Comparison of ENCODE assay signal across 9 mouse cellular contexts in the genomic region with DNA sequence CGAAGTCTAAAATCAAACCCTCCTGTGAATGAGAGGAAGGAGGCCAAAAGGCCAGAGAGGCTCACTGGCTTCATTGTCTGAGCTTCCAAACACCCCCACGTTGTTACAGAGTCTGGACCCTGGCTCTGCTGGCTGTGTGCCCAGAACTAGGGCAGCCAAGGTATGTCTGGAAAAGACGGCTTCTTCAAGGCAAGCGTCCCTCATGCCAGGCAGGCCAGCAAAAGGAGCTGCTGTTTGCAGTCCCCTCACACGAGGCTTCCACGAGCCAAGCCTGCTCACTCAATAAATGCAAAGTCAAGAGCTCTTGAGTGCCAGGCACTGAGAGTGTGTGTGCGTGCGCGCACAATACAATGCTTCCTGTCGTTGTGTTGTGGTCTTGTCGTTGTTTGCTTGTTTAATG.
DNase-seq lines count a peak whose midpoint lies in the region; ATAC-seq lines count a peak whose summit lies in the region.
"Had no signal": no experiment of that assay in that cellular context is flagged by ENCODE, and none has a peak within 500 bp of the region (broad histone marks: within the 10 kb centered on the region; RNA-seq: fewer than 3 reads in every experiment).

No protein-coding gene starts in this region.

- H3K9ac ChIP-seq in embryonic facial prominence, embryonic 11.5 days (replicated peaks; ENCODE audit: low read length): no peak overlapping the region
- no peak overlapping the region for H3K9ac ChIP-seq in hindbrain, embryonic 16.5 days (ENCODE audit: low read depth, low read length)

- H3K4me3 ChIP-seq in embryonic facial prominence, embryonic 11.5 days (ENCODE audit: low read depth, low read length): no peak overlapping the region
- H3K4me3 ChIP-seq in embryonic facial prominence, embryonic 10.5 days: no peak overlapping the region
- H3K4me3 ChIP-seq in hindbrain, embryonic 16.5 days (ENCODE audit: low read length): no peak overlapping the region
- H3K4me3 ChIP-seq: layer of hippocampus, adult 2 months had no signal

- WGBS in embryonic facial prominence, embryonic 11.5 days: 67% methylated on average over 11 of the region's 11 CpGs
- WGBS in embryonic facial prominence, embryonic 10.5 days: 72% methylated on average over 11 of the region's 11 CpGs
- WGBS in hindbrain, embryonic 16.5 days: 46% methylated on average over 11 of the region's 11 CpGs

- no peaks in the 10 kb centered on the region for H3K9me3 ChIP-seq in embryonic facial prominence, embryonic 11.5 days (replicated peaks; ENCODE audit: control insufficient read depth, low read length)
- H3K9me3 ChIP-seq in embryonic facial prominence, embryonic 10.5 days: no peaks in the 10 kb centered on the region
- no peaks in the 10 kb centered on the region for H3K9me3 ChIP-seq in hindbrain, embryonic 16.5 days (ENCODE audit: control insufficient read depth, low read length)

- H3K27me3 ChIP-seq in embryonic facial prominence, embryonic 11.5 days (ENCODE audit: control insufficient read depth, insufficient read depth, low read length): no peaks in the 10 kb centered on the region
- H3K27me3 ChIP-seq in embryonic facial prominence, embryonic 10.5 days (replicated peaks; ENCODE audit: low read depth, poor library complexity, severe bottlenecking): no peaks in the 10 kb centered on the region
- H3K27me3 ChIP-seq in hindbrain, embryonic 16.5 days (replicated peaks; ENCODE audit: control insufficient read depth, insufficient read depth, low read length): no peaks in the 10 kb centered on the region

- DNase-seq in embryonic facial prominence, embryonic 11.5 days (ENCODE audit: low spot score): peak; percentile 33
- no peak for DNase-seq in embryonic facial prominence, embryonic 10.5 days (ENCODE audit: low spot score)
- DNase-seq in right cerebral cortex, postnatal 14 days: peak; percentile 32
- DNase-seq in right cerebral cortex, postnatal 36 days (ENCODE audit: low spot score in 2 of 2): no peak
- DNase-seq in lung, postnatal 10 days: peak; percentile 60
- no peak for DNase-seq in frontal cortex, postnatal 14 days (ENCODE audit: low spot score in 2 of 2)

- H3K27ac ChIP-seq in embryonic facial prominence, embryonic 11.5 days (replicated peaks; ENCODE audit: low read depth, low read length): no peak overlapping the region
- H3K27ac ChIP-seq in embryonic facial prominence, embryonic 10.5 days (replicated peaks): no peak overlapping the region
- no peak overlapping the region for H3K27ac ChIP-seq in hindbrain, embryonic 16.5 days (ENCODE audit: low read depth, low read length)
- H3K27ac ChIP-seq: layer of hippocampus, adult 2 months had no signal

- H3K4me1 ChIP-seq in embryonic facial prominence, embryonic 11.5 days (ENCODE audit: control insufficient read depth, insufficient read depth, low read length): no peaks in the 10 kb centered on the region
- peaks cover 10% of the 10 kb centered on the region; the same call in 1 of the 2 replicates for H3K4me1 ChIP-seq in embryonic facial prominence, embryonic 10.5 days
- H3K4me1 ChIP-seq in hindbrain, embryonic 16.5 days (ENCODE audit: control insufficient read depth, insufficient read depth, low read depth, low read length): peaks cover 4% of the 10 kb centered on the region

- H3K4me2 ChIP-seq in embryonic facial prominence, embryonic 11.5 days (ENCODE audit: low read depth, low read length): no peak overlapping the region
- H3K4me2 ChIP-seq in hindbrain, embryonic 16.5 days (ENCODE audit: low read length): no peak overlapping the region

- H3K36me3 ChIP-seq in embryonic facial prominence, embryonic 11.5 days (replicated peaks; ENCODE audit: control insufficient read depth, insufficient read depth, low read depth, low read length): no peaks in the 10 kb centered on the region; the same call in 1 of the 2 replicates
- peaks cover 40% of the 10 kb centered on the region for H3K36me3 ChIP-seq in embryonic facial prominence, embryonic 10.5 days (replicated peaks)
- H3K36me3 ChIP-seq in hindbrain, embryonic 16.5 days (ENCODE audit: control insufficient read depth, insufficient read depth, low read length): no peaks in the 10 kb centered on the region

- no peak for ATAC-seq in embryonic facial prominence, embryonic 11.5 days (replicated peaks; ENCODE audit: insufficient number of reproducible peaks, low FRiP score, low TSS enrichment, low read depth)
- peak; percentile 88 for ATAC-seq in hindbrain, embryonic 16.5 days
- no peak for ATAC-seq in megakaryocyte-erythroid progenitor cell, adult 5-6 weeks (replicated peaks; ENCODE audit: low FRiP score, low TSS enrichment, poor library complexity, severe bottlenecking)

Comparison
In these comparisons a context has a peak if more than half of its experiments do, and no peak if none do; other contexts are left out.
1. DNase-seq: peak in embryonic facial prominence, embryonic 11.5 days (single experiment), right cerebral cortex, postnatal 14 days (single experiment) and lung, postnatal 10 days (single experiment); none in embryonic facial prominence, embryonic 10.5 days (single experiment), right cerebral cortex, postnatal 36 days (0 of 2) and frontal cortex, postnatal 14 days (0 of 2).